Mouse (Mus musculus): ENCODE data around the gene Sptb.

Gene Sptb

GRCm38 (mm10) chr12:76546383-76547276 lies 163.7 kb downstream of the Sptb start:
- DNase-seq (ENCODE audit: extremely low read depth, low read depth): no peak

- no peak for DNase-seq (ENCODE audit: extremely low read depth, low read depth)
Observed at GRCm38 (mm10) chr12:76545786-76546370, 164.5 kb downstream of the Sptb start.

GRCm38 (mm10) chr12:76541879-76542278 lies 168.5 kb downstream of the Sptb start:
- no peak for DNase-seq (ENCODE audit: extremely low read depth, low read depth)

GRCm38 (mm10) chr12:76541475-76541874 lies 168.9 kb downstream of the Sptb start:
- DNase-seq (ENCODE audit: extremely low read depth, low read depth): no peak

GRCm38 (mm10) chr12:76540701-76541221 lies 169.6 kb downstream of the Sptb start:
- no peak for DNase-seq (ENCODE audit: extremely low read depth, low read depth)

GRCm38 (mm10) chr12:76540169-76540568 lies 170.2 kb downstream of the Sptb start:
- peak; percentile 24 for DNase-seq (ENCODE audit: extremely low read depth, low read depth)

GRCm38 (mm10) chr12:76537434-76537833 lies 172.9 kb downstream of the Sptb start:
- peak; percentile 85 for DNase-seq (ENCODE audit: extremely low read depth, low read depth)

- DNase-seq (ENCODE audit: extremely low read depth, low read depth): no peak
Observed at GRCm38 (mm10) chr12:76536591-76537153, 173.7 kb downstream of the Sptb start.

GRCm38 (mm10) chr12:76535471-76535900 lies 174.9 kb downstream of the Sptb start:
- DNase-seq (ENCODE audit: extremely low read depth, low read depth): no peak

- no peak for DNase-seq (ENCODE audit: extremely low read depth, low read depth)
Observed at GRCm38 (mm10) chr12:76534641-76535283, 175.6 kb downstream of the Sptb start.

- DNase-seq (ENCODE audit: extremely low read depth, low read depth): peak; percentile 39
Observed at GRCm38 (mm10) chr12:76534233-76534632, 176.1 kb downstream of the Sptb start.

- peak; percentile 13 for DNase-seq (ENCODE audit: extremely low read depth, low read depth)
Observed at GRCm38 (mm10) chr12:76533377-76534222, 176.7 kb downstream of the Sptb start.

GRCm38 (mm10) chr12:76532926-76533376 lies 177.4 kb downstream of the Sptb start:
- peak; percentile 39 for DNase-seq (ENCODE audit: extremely low read depth, low read depth)

GRCm38 (mm10) chr12:76531986-76532925 lies 178.1 kb downstream of the Sptb start:
- DNase-seq (ENCODE audit: extremely low read depth, low read depth): peak; percentile 9

- DNase-seq (ENCODE audit: extremely low read depth, low read depth): no peak
Observed at GRCm38 (mm10) chr12:76530580-76531139, 179.7 kb downstream of the Sptb start, which contains the start of gene Plekhg3. Plekhg3 (plus strand) TSS chr12:76530891.
